Mouse (Mus musculus) thymus, postnatal 25 days (tissue): ENCODE measurements around the gene Clca3a2.
"Not testable (repeated sequence)": the region's sequence is repeated elsewhere in the genome, so short reads cannot be mapped to it uniquely, and the experiment has no call there.

ENCODE experiments used
- DNase-seq: peaks from one replicate; pipeline ENCODE4 v3.0.0; 2022

Gene Clca3a2

GRCm38 (mm10) chr3:144819219-144819618 lies at the start of gene Clca3a2:
Clca3a2 (minus strand) TSS chr3:144819494.
- DNase-seq: not testable (repeated sequence)

DNA sequence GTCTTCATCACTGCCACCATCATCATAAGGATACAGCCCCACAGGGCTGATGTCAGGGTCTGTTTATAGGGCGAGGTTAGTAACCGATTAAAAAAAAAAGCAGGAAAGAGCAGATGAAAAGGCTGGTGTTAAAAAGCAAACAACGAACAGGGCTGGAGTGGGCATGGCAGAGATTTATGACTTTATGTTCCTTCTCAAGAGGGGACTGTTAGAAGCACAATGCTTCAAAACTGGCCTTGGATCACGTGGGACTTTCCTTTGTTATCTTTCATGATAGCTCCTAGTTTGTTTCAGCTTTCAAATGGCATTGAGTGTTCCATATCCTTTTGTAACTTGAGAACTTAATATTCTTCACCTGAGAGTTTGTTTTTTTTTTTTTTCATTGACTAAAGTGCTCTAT lies 30.3 kb upstream of the Clca3a2 start:
- no peak for DNase-seq

DNA sequence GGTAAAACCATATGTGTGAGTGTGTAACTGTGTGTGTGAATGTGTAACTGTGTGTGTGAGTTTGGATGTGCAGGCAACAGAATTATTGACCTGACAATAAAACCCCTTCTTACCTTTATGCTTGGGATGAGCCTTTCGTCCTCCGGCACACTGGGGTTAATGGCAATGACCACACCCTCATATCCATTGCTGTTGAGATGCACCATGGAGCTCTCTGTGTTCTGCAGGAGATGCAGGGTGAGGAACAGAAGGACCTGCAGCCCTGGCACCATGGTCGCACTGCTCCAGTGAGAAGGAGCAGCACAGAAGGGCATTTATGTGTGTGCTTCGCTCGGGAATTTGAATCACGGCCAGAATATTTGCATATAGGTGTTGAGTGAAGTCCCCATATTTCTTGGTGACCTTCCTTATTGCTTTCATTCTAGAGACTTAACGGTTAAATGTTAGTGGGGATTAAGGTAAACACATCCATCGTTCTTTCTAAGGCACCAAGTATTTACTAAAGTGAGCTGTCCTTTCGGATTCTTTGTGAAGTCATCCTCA lies 29.8 kb upstream of the Clca3a2 start, which contains the start of gene Clca3b:
Gene Clca3b, minus strand, starts transcription at position 344 of the 543 bp plus-strand sequence.
- DNase-seq: not testable (repeated sequence)

DNA sequence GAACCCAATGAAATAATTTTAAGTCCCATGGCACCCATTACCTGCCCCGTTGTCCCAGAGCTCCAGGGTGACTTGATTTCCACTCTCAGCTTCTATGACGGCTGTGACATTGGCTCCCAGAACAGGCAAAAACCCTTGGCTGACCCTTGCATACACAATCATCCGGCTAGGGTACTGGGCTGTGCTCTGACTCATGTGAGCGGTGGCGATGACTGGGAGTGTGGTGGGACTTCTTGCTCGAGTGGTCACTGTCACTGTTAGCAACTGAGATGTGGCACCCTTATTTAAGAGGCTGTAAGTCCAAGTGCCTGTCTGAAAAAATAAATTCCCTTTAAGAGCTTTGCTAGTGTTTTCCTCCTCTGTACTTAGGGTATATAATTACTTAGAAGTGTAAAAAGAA lies 8.0 kb upstream of the Clca3a2 start:
- no peak for DNase-seq

DNA sequence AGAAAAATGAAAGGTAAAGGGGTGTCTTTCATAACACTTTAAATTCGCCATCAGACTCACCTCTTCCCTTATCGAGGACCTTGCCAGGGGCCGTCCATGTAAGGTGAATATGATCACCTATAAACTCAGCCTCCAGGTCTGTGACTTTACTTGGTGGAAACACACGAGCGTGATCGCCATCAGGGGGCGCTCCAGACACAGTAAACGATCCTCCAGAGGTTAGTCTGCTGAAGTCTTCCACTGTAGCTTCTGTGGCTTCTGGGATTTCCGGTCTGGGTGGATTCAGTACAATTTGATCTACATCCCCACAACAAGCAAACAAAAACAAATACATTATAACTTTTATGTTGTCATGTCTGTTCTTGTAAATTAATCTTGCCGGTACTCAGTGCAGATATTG lies 5.9 kb upstream of the Clca3a2 start:
- DNase-seq: peak; percentile 49

DNA sequence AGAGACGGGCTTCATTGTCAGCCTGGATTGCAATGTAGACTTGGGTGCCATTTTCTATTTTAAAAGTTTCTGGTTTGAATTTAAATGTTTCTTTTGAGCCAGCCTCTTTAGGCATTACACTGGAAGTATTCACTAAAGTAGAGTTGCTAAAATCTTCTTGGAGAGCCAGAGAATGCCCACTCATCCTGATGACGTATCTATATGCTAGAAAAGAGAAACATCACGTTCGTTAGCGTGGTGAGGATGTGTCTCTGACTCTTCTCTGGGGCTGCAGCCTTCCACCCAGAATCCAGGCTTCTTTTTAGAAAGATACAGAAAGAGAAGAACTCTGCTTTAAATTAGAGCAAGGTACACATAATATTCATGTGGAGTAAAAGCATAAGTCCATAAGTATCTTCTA lies 4.0 kb upstream of the Clca3a2 start:
- DNase-seq: no peak

GRCm38 (mm10) chr3:144820632-144821031 lies 1.3 kb upstream of the Clca3a2 start:
- DNase-seq: no peak

GRCm38 (mm10) chr3:144813336-144813735 lies 6.0 kb downstream of the Clca3a2 start:
- not testable (repeated sequence) for DNase-seq

- DNase-seq: no peak
These were observed 7.5 kb downstream of the Clca3a2 start for GRCm38 (mm10) chr3:144811821-144812220.

DNA sequence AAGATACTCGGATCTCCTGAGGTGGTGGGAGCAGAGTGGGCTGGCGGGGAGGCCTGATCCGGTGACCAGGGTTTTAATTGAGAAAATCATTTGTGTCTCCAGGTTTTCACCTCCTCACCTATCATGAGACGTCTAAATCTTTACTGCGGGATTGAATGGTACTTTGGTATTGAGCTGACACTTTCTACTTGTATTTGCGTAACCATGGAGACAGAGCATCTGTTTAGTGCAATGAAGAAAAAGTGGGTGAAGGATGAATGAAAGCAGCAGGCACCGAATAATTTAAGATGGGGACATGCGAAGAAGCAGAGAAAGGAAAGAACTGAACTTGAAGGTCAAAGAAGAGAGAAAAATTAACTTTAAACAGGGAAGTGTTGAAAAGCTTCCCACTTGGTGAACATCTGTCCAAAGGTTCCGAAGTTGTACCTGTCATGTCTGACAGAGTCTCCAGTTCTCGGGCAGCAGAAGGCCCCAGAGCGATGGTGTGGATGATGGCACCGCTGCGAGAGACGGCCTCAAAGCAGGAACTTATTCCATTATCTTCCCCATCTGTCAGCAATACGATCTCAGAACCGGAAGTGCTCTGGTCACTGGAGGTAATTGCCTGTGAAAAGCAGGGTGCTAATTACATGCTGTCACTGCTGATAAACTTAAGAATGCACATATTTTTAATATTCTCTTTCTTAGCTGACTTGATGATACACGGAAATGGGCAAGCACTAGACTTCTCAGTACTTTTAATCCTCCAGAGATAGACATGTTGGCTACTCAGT lies 11.0 kb downstream of the Clca3a2 start:
- not testable (repeated sequence) for DNase-seq

- not testable (repeated sequence) for DNase-seq
These were observed 12.7 kb downstream of the Clca3a2 start for GRCm38 (mm10) chr3:144806626-144807025.

GRCm38 (mm10) chr3:144801861-144802260 lies 17.4 kb downstream of the Clca3a2 start:
- DNase-seq: no peak

DNA sequence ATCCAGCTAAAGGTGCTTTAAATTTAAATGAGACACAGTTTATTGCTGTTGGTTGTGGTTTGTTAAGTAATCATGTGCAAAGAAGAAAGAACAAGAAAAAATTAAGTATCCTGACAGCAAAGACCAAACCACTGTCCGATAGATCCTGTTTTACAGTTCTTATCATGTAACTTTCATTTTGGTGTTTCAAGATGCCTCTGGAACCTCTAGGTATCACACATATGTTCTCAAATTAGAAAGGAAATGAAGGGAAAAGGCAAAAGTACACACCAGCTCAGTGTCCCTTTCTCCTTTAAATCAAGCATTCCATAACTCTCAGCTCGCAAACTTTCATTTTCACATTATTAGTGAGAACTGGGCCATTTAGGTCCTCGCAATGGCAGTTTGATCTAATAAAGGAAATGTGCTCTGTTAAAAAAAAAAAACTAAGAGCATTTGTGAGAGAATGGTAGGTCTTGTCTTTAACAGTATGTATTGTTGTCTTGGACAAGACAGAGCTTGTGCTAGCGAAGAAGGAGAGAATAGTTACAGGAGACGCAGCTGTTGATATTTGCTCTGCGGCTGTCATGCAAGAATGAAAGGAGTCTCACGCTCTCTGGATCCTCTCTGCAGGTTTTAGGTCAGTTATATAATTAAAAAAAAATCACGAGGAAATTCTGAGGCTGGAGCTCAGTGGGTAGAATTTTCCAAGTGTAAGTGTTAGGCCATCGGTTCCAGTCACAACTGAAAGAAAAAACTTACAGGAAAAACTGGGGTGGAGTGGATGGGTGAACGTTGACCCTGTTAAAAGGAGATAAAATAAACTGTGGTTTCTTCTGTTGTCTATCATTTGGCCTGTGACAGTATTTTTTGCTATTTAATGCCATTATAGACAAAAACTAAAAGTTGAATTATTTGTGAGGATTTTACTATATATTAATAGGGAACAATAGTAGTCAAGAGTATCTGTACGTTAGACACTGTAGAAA lies 33.8 kb downstream of the Clca3a2 start:
- DNase-seq: no peak

DNA sequence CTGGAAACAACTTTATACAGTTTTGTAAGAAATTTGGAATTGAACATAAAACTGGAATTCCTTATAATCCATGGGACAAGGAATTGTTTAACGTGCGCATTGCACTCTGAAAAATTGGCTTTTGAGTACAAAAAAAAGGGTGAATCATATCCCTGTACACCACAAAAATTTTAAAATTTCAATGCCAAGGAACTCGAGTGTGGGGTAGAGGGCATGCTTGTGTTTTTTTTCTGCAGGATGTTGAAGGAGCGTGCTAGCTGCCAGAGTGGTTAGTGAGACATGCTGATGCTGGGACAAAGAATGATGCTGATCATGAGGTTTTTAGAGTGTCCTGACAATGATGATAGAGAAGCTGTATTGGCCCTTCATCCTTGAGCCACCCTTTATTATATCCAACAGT lies 54.1 kb downstream of the Clca3a2 start:
- DNase-seq: no peak

DNA sequence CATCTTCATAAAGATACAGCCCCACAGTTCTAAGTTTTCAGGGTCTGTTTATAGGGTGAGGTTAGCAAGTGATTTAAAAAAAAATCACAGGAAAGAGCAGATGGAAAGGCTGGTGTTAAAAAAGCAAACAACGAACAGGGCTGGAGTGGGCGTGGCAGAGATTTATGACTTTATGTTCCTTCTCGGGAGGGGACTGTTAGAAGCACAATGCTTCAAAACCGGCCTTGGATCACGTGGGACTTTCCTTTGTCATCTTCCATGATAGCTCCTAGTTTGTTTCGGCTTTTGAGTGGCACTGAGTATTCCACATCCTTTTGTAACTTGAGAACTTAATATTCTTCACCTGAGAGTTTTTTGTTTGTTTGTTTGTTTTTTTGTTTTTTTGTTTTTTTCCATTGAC lies 57.8 kb downstream of the Clca3a2 start:
- no peak for DNase-seq

- DNase-seq: no peak
These were observed 58.5 kb downstream of the Clca3a2 start, which contains the start of gene Clca3a1 for GRCm38 (mm10) chr3:144760592-144761309. Clca3a1 (minus strand) TSS chr3:144760977.

GRCm38 (mm10) chr3:144759719-144760118 lies 59.6 kb downstream of the Clca3a2 start:
- DNase-seq: no peak

DNA sequence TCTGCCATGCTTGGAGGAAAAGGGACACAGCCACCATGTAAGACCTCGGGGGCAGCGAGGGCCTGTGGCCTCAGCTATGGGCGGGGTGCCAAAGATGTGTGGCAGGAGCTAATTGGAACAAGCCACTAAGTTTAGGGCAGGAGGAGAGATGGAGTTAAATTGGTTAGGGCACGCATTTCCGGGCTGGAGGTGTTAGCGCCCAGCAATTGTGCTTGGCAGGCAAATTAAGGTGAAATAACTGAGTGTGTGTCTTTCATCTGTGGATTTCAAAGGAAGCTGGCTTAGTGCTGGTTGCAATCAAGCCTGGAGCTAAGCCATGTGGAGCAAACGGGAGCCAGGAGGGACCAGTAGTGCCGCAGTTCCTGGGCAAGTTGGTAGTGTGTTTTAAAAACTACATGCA lies 63.2 kb downstream of the Clca3a2 start:
- not testable (repeated sequence) for DNase-seq

- peak; percentile 13 for DNase-seq
These were observed 66.2 kb downstream of the Clca3a2 start for GRCm38 (mm10) chr3:144753120-144753519.

DNA sequence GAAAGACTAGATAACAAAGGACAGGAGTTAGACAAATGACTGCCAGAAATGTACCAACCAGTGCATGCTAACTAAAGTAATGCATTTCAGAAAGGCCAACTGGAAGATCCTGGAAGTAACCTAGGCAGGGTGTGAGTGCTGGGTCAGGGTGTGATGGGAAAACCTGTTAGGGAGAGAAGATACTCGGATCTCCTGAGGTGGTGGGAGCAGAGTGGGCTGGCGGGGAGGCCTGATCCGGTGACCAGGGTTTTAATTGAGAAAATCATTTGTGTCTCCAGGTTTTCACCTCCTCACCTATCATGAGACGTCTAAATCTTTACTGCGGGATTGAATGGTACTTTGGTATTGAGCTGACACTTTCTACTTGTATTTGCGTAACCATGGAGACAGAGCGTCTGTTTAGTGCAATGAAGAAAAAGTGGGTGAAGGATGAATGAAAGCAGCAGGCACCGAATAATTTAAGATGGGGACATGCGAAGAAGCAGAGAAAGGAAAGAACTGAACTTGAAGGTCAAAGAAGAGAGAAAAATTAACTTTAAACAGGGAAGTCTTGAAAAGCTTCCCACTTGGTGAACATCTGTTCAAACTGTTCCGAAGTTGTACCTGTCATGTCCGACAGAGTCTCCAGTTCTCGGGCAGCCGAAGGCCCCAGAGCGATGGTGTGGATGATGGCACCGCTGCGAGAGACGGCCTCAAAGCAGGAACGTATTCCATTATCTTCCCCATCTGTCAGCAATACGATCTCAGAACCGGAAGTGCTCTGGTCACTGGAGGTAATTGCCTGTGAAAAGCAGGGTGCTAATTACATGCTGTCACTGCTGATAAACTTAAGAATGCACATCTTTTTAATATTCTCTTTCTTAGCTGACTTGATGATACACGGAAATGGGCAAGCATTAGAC lies 70.0 kb downstream of the Clca3a2 start:
- DNase-seq: not testable (repeated sequence)

DNA sequence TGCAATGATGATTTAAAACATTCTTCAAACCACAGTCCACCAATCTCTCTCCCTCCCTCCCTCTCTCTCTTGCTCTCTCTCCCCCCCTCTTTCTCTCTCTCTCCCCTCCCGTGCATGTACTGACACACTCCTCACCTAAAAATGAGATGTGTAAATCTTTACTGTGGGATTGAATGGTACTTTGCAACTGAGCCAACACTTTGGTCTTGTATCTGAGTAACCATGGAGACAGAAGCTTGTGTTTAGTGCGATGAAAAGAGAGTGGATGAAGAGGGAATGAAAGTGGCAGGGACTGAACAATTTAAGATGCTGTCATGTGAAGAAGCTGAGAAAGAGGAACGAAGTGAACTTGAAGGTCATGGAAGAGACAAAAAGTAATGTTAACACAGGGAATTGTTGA lies 71.6 kb downstream of the Clca3a2 start:
- not testable (repeated sequence) for DNase-seq
